Mouse (Mus musculus): ENCODE results near the gene Tnnt1. TPM values are rescaled to one million over a fixed set of nuclear protein-coding genes. Genes with fewer than 3 reads are reported as not detected.

Gene Tnnt1
- 1.8 TPM in 2 replicates for polyA plus RNA-seq (2012; rRNA removed)

DNA sequence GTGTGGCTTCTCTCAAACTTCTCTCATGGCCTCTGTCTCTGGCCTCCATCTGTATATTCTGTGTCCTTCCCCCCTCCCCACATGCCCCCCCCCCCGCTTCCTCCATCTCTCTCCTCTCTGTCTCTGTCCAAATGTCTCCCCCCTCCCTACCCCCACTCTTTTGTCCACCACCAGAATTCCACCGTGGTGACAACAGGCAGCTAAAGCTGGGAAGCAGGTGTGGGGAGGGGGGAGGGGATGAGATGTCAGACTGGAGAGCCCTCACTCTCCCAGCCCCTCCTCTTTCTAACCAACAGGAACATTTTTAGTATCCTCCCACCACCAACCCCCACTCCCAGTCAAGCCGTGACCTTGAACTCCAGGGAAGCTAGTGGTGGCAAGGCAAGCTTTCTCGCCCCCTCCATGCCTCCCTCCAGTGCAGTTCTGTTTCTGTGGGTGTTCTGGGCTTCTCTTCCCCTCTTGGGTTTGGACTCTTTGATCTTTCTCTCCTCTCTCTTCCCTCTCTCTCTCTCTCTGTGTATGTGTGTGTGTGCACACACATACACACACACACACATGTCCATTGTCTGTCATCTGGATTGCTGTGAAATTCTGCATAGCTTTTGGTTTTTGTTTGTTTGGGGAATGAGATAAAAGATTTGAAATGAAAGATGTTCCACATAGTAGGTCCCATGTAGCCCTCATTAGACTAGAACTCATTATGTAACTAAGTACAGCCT, at the start of gene Tnnt1:
TSS of gene Tnnt1 (minus strand) at position 51 of the 719 bp plus-strand sequence.
- no peaks in the 10 kb centered on the region for H3K36me3 ChIP-seq (ENCODE audit: control insufficient read depth, insufficient read depth, low read length)
- H3K4me1 ChIP-seq (replicated peaks; ENCODE audit: control insufficient read depth, insufficient read depth, low read length): peaks cover 16% of the 10 kb centered on the region
- TF ChIP-seq POLR2A (IDR thresholded peaks at IDR 0.05; ENCODE audit: control insufficient read depth, extremely low read depth, insufficient read depth, low read length, poor library complexity) (no peak), CTCF (IDR thresholded peaks at IDR 0.05; ENCODE audit: borderline replicate concordance, control insufficient read depth, extremely low read depth, insufficient read depth, low read length, poor library complexity) (no peak)
- WGBS: 52% methylated on average over 4 of the region's 4 CpGs
- DNase-seq: no peak
- H3K4me3 ChIP-seq (ENCODE audit: control insufficient read depth, insufficient read depth, low read length): no peak within 1 kb of the TSS
- no peak within 1 kb of the TSS for H3K27ac ChIP-seq (ENCODE audit: control insufficient read depth, insufficient read depth, low read length)
- H3K27me3 ChIP-seq (ENCODE audit: control insufficient read depth, insufficient read depth, low read length): no peaks in the 10 kb centered on the region

DNA sequence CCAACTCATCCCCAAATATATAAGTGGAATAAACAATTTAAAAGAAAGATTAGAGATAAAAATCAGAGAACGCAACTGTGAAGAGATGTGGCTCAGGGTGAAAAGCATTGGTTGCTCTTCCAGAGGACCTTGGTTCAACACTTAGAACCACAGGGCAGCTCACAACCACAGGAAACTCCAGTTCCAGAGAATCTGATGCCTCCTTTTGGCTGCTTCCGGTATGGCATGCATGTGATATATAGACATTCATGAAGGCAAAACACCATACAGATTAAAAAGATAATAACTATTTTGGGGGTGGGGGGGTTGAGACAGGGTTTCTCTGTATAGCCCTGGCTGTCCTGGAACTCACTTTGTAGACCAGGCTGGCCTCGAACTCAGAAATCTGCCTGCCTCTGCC, 46.5 kb upstream of the Tnnt1 start:
- Histone ChIP-seq H3K36me3 (ENCODE audit: control insufficient read depth, insufficient read depth, low read length) (no peaks in the 10 kb centered on the region), H3K27ac (ENCODE audit: control insufficient read depth, insufficient read depth, low read length) (no peak overlapping the region), H3K27me3 (ENCODE audit: control insufficient read depth, insufficient read depth, low read length) (no peaks in the 10 kb centered on the region), H3K4me1 (replicated peaks; ENCODE audit: control insufficient read depth, insufficient read depth, low read length) (no peaks in the 10 kb centered on the region), H3K4me3 (ENCODE audit: control insufficient read depth, insufficient read depth, low read length) (no peak overlapping the region)
- TF ChIP-seq POLR2A (IDR thresholded peaks at IDR 0.05; ENCODE audit: control insufficient read depth, extremely low read depth, insufficient read depth, low read length, poor library complexity): no peak
- TF ChIP-seq CTCF (IDR thresholded peaks at IDR 0.05; ENCODE audit: borderline replicate concordance, control insufficient read depth, extremely low read depth, insufficient read depth, low read length, poor library complexity): no peak
- WGBS: 95% methylated on average over 3 of the region's 3 CpGs
- DNase-seq: no peak

DNA sequence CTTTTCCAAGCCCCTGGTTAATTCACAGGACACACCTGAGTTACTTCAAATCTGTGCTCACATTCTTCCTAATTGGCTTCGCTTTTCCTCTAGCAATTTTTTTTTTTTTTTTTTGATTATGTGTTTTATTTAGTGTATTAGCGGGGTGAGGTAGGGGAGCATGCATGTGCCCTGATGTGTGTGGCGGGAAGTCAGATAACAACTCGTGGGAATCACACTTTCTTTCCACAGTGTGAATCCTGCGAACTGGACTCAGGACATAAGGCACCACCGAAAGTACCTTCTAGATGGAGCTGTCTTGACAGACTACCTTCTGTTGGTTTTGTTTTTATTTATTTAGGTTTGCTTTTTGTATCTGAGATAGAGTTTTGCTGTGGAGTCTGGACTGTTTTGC, 41.0 kb upstream of the Tnnt1 start:
- Histone ChIP-seq H3K4me3 (ENCODE audit: control insufficient read depth, insufficient read depth, low read length) (no peak overlapping the region), H3K36me3 (ENCODE audit: control insufficient read depth, insufficient read depth, low read length) (no peaks in the 10 kb centered on the region), H3K27me3 (ENCODE audit: control insufficient read depth, insufficient read depth, low read length) (no peaks in the 10 kb centered on the region), H3K4me1 (replicated peaks; ENCODE audit: control insufficient read depth, insufficient read depth, low read length) (no peaks in the 10 kb centered on the region), H3K27ac (ENCODE audit: control insufficient read depth, insufficient read depth, low read length) (no peak overlapping the region)
- no peak for DNase-seq
- 79% methylated on average over 6 of the region's 6 CpGs for WGBS
- TF ChIP-seq POLR2A (IDR thresholded peaks at IDR 0.05; ENCODE audit: control insufficient read depth, extremely low read depth, insufficient read depth, low read length, poor library complexity) (no peak), CTCF (IDR thresholded peaks at IDR 0.05; ENCODE audit: borderline replicate concordance, control insufficient read depth, extremely low read depth, insufficient read depth, low read length, poor library complexity) (no peak)

DNA sequence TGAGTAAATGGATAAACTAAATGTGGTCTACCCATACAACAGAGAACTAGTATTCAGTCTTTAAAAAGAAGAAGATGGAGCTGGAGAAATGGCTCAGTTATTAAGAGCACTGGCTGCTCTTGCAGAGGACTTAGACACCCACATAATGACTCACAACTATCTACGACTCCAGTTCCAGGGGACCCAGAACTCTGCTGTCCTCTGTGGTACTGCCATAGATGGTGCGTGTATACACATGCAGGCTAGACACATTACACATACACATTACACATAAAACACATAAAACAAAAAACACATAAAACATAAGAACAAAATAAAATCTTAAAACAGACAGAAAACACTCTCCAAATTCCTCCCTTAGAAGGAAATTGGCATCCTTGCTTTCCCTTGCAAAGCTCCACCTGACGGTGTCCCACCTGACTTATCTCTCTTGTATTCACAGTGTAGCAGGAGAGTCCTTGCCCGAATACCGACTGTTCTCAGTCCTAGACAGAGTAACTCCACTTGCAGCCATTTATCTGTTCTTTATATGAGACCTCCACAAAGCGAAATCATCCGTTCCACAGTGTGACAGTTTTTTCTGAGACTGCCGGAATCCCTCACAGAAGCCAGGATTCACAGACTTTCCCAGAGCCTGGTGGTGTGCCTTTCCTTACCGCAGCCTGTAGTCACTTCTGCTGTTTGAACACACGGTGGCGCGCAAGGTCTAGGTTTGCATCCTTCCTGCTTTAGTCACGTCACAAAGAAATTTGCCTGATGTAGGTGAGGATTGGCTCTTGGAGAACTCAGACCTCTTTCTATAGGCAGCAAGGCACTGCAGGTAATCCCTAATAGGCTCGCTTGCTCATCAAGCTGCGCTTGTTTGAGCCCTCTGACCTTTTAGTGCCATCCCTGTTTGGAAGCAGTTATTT, 40.3 kb upstream of the Tnnt1 start:
- DNase-seq: peak; percentile 68
- H3K4me3 ChIP-seq (ENCODE audit: control insufficient read depth, insufficient read depth, low read length): no peak overlapping the region
- TF ChIP-seq POLR2A (IDR thresholded peaks at IDR 0.05; ENCODE audit: control insufficient read depth, extremely low read depth, insufficient read depth, low read length, poor library complexity) (no peak), CTCF (IDR thresholded peaks at IDR 0.05; ENCODE audit: borderline replicate concordance, control insufficient read depth, extremely low read depth, insufficient read depth, low read length, poor library complexity) (peak; percentile 61; the same call in 1 of the 2 replicates)
- no peaks in the 10 kb centered on the region for H3K4me1 ChIP-seq (replicated peaks; ENCODE audit: control insufficient read depth, insufficient read depth, low read length)
- H3K27me3 ChIP-seq (ENCODE audit: control insufficient read depth, insufficient read depth, low read length): no peaks in the 10 kb centered on the region
- no peak overlapping the region for H3K27ac ChIP-seq (ENCODE audit: control insufficient read depth, insufficient read depth, low read length)
- no peaks in the 10 kb centered on the region for H3K36me3 ChIP-seq (ENCODE audit: control insufficient read depth, insufficient read depth, low read length)
- WGBS: 22% methylated on average over 15 of the region's 15 CpGs

DNA sequence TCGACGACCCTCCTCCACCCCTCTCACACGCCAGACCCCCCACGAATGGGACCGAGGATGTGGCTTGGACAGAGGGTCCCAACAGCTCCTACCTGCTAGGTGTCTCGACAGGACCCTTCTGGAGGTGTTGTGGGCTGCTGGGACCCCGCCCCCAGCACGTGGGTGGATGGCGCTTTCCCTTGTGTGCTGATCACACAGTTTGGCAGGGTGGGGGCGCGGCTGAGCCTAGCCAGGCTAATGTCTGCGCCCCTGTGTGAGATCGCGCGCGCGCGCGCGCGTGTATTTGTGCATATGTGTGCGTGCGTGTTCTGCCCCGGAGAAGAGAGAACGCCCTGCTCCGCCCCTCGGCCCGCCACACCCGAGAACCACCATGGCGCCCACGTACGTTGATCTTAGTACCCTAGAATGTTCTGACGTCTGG, 31.0 kb upstream of the Tnnt1 start, which contains the start of gene Syt5:
TSS of gene Syt5 (minus strand) at position 321 of the 421 bp plus-strand sequence.
- Histone ChIP-seq H3K27me3 (ENCODE audit: control insufficient read depth, insufficient read depth, low read length) (no peaks in the 10 kb centered on the region; the same call in 1 of the 2 replicates), H3K36me3 (ENCODE audit: control insufficient read depth, insufficient read depth, low read length) (no peaks in the 10 kb centered on the region), H3K27ac (ENCODE audit: control insufficient read depth, insufficient read depth, low read length) (no peak within 1 kb of the TSS), H3K4me1 (replicated peaks; ENCODE audit: control insufficient read depth, insufficient read depth, low read length) (peaks cover 2% of the 10 kb centered on the region), H3K4me3 (ENCODE audit: control insufficient read depth, insufficient read depth, low read length) (no peak within 1 kb of the TSS)
- no peak for DNase-seq
- WGBS: 10% methylated on average over 33 of the region's 33 CpGs
- TF ChIP-seq POLR2A (IDR thresholded peaks at IDR 0.05; ENCODE audit: control insufficient read depth, extremely low read depth, insufficient read depth, low read length, poor library complexity): no peak
- no peak for TF ChIP-seq CTCF (IDR thresholded peaks at IDR 0.05; ENCODE audit: borderline replicate concordance, control insufficient read depth, extremely low read depth, insufficient read depth, low read length, poor library complexity)

DNA sequence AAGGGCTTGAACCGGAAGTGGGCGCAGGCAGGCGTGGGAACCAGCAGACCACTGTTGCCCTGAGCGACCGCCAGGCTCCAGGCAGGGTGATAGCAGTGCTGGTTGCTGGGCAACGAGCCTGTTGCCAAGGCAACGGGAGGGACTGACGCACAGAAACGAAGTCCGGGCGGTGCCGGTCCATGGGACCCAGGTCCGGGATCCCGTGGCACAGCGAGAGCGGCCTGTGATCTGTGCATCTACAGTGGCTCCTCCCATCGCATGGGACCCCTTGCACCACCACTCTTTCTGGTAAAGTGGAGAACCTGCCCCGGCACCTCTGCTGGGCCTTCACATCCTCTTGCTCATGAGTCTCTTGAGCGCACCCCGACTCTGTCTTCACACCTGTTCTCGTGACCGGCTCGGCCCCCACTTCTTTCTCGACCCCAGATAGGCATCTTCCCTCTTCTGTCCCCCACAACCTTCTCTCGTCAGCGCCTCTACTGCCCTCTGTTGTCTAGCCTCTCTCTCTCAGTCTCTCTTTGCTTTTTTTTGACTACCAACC, 30.5 kb upstream of the Tnnt1 start:
- WGBS: 7% methylated on average over 26 of the region's 26 CpGs
- peaks cover 2% of the 10 kb centered on the region for H3K4me1 ChIP-seq (replicated peaks; ENCODE audit: control insufficient read depth, insufficient read depth, low read length)
- H3K27me3 ChIP-seq (ENCODE audit: control insufficient read depth, insufficient read depth, low read length): no peaks in the 10 kb centered on the region; the same call in 1 of the 2 replicates
- no peaks in the 10 kb centered on the region for H3K36me3 ChIP-seq (ENCODE audit: control insufficient read depth, insufficient read depth, low read length)
- no peak overlapping the region for H3K4me3 ChIP-seq (ENCODE audit: control insufficient read depth, insufficient read depth, low read length)
- TF ChIP-seq CTCF (IDR thresholded peaks at IDR 0.05; ENCODE audit: borderline replicate concordance, control insufficient read depth, extremely low read depth, insufficient read depth, low read length, poor library complexity): no peak
- TF ChIP-seq POLR2A (IDR thresholded peaks at IDR 0.05; ENCODE audit: control insufficient read depth, extremely low read depth, insufficient read depth, low read length, poor library complexity): no peak
- DNase-seq: no peak
- no peak overlapping the region for H3K27ac ChIP-seq (ENCODE audit: control insufficient read depth, insufficient read depth, low read length)
